Mouse (Mus musculus): Measurements from ENCODE around the gene Pwp2. TPM values are rescaled to one million over a fixed set of nuclear protein-coding genes. Genes with fewer than 3 reads are reported as not detected.
A peak's percentile ranks its signal among the peaks of the same experiment; 100 is the strongest.

Gene Pwp2
- polyA plus RNA-seq, 1 experiment from 2014 or later: 9.5 TPM

- H3K4me1 ChIP-seq (ENCODE audit: control insufficient read depth, insufficient read depth, low read length): peaks cover 12% of the 10 kb centered on the region
- H3K36me3 ChIP-seq (ENCODE audit: control insufficient read depth, insufficient read depth, low read length): peaks cover 5% of the 10 kb centered on the region; the same call in 1 of the 2 replicates
- H3K4me2 ChIP-seq: peak overlapping the region; percentile 84
- no peaks in the 10 kb centered on the region for H3K27me3 ChIP-seq (ENCODE audit: control insufficient read depth, insufficient read depth, low read length)
- no peak for ATAC-seq (replicated peaks; ENCODE audit: insufficient number of reproducible peaks, low FRiP score, low TSS enrichment)
- peak overlapping the region; percentile 79 for H3K9ac ChIP-seq (ENCODE audit: low read depth, low read length)
- H3K4me3 ChIP-seq (ENCODE audit: low read depth, low read length): peak overlapping the region; percentile 79
- no peaks in the 10 kb centered on the region for H3K9me3 ChIP-seq (replicated peaks; ENCODE audit: control insufficient read depth, low read length)
- 79% methylated on average over 11 of the region's 11 CpGs for WGBS (ENCODE audit: insufficient replicate concordance)
- peak overlapping the region; percentile 74; the same call in 1 of the 2 replicates for H3K27ac ChIP-seq (ENCODE audit: low read depth, low read length)
These were observed 16.2 kb downstream of the Pwp2 start for GRCm38 (mm10) chr10:78168792-78169191.

- Histone ChIP-seq H3K27me3 (ENCODE audit: control insufficient read depth, insufficient read depth, low read length) (no peaks in the 10 kb centered on the region), H3K9ac (ENCODE audit: low read depth, low read length) (no peak overlapping the region), H3K36me3 (ENCODE audit: control insufficient read depth, insufficient read depth, low read length) (peaks cover 5% of the 10 kb centered on the region; the same call in 1 of the 2 replicates), H3K4me1 (ENCODE audit: control insufficient read depth, insufficient read depth, low read length) (peaks cover 12% of the 10 kb centered on the region), H3K4me2 (no peak overlapping the region), H3K9me3 (replicated peaks; ENCODE audit: control insufficient read depth, low read length) (no peaks in the 10 kb centered on the region), H3K4me3 (ENCODE audit: low read depth, low read length) (no peak overlapping the region), H3K27ac (ENCODE audit: low read depth, low read length) (no peak overlapping the region)
- ATAC-seq (replicated peaks; ENCODE audit: insufficient number of reproducible peaks, low FRiP score, low TSS enrichment): no peak
These were observed 17.2 kb downstream of the Pwp2 start for GRCm38 (mm10) chr10:78167775-78168174.

GRCm38 (mm10) chr10:78167333-78167732, 17.6 kb downstream of the Pwp2 start:
- H3K9me3 ChIP-seq (replicated peaks; ENCODE audit: control insufficient read depth, low read length): no peaks in the 10 kb centered on the region
- no peak for ATAC-seq (replicated peaks; ENCODE audit: insufficient number of reproducible peaks, low FRiP score, low TSS enrichment)
- no peak overlapping the region for H3K27ac ChIP-seq (ENCODE audit: low read depth, low read length)
- H3K9ac ChIP-seq (ENCODE audit: low read depth, low read length): no peak overlapping the region
- H3K36me3 ChIP-seq (ENCODE audit: control insufficient read depth, insufficient read depth, low read length): peaks cover 5% of the 10 kb centered on the region; the same call in 1 of the 2 replicates
- no peak overlapping the region for H3K4me2 ChIP-seq
- H3K4me1 ChIP-seq (ENCODE audit: control insufficient read depth, insufficient read depth, low read length): peaks cover 12% of the 10 kb centered on the region
- H3K27me3 ChIP-seq (ENCODE audit: control insufficient read depth, insufficient read depth, low read length): no peaks in the 10 kb centered on the region
- no peak overlapping the region for H3K4me3 ChIP-seq (ENCODE audit: low read depth, low read length)
- WGBS (ENCODE audit: insufficient replicate concordance): 92% methylated on average over 7 of the region's 7 CpGs

GRCm38 (mm10) chr10:78165256-78166005, 19.5 kb downstream of the Pwp2 start:
- H3K9ac ChIP-seq (ENCODE audit: low read depth, low read length): no peak overlapping the region
- no peak overlapping the region for H3K4me2 ChIP-seq
- WGBS (ENCODE audit: insufficient replicate concordance): 90% methylated on average over 21 of the region's 21 CpGs
- no peak overlapping the region for H3K27ac ChIP-seq (ENCODE audit: low read depth, low read length)
- peaks cover 11% of the 10 kb centered on the region for H3K4me1 ChIP-seq (ENCODE audit: control insufficient read depth, insufficient read depth, low read length)
- no peak overlapping the region for H3K4me3 ChIP-seq (ENCODE audit: low read depth, low read length)
- no peak for ATAC-seq (replicated peaks; ENCODE audit: insufficient number of reproducible peaks, low FRiP score, low TSS enrichment)
- H3K27me3 ChIP-seq (ENCODE audit: control insufficient read depth, insufficient read depth, low read length): no peaks in the 10 kb centered on the region
- H3K36me3 ChIP-seq (ENCODE audit: control insufficient read depth, insufficient read depth, low read length): peaks cover 5% of the 10 kb centered on the region; the same call in 1 of the 2 replicates
- no peaks in the 10 kb centered on the region for H3K9me3 ChIP-seq (replicated peaks; ENCODE audit: control insufficient read depth, low read length)

GRCm38 (mm10) chr10:78164786-78165185, 20.2 kb downstream of the Pwp2 start:
- peaks cover 5% of the 10 kb centered on the region; the same call in 1 of the 2 replicates for H3K36me3 ChIP-seq (ENCODE audit: control insufficient read depth, insufficient read depth, low read length)
- H3K27me3 ChIP-seq (ENCODE audit: control insufficient read depth, insufficient read depth, low read length): no peaks in the 10 kb centered on the region

GRCm38 (mm10) chr10:78163923-78164322, 21.0 kb downstream of the Pwp2 start:
- no peak for ATAC-seq (replicated peaks; ENCODE audit: insufficient number of reproducible peaks, low FRiP score, low TSS enrichment)
- WGBS (ENCODE audit: insufficient replicate concordance): 28% methylated on average over 4 of the region's 4 CpGs

More at GRCm38 (mm10) chr10:78164786-78165185, 20.2 kb downstream of the Pwp2 start:
- H3K9me3 ChIP-seq (replicated peaks; ENCODE audit: control insufficient read depth, low read length): no peaks in the 10 kb centered on the region
- H3K9ac ChIP-seq (ENCODE audit: low read depth, low read length): no peak overlapping the region
- WGBS (ENCODE audit: insufficient replicate concordance): 89% methylated on average over 12 of the region's 12 CpGs
- H3K4me1 ChIP-seq (ENCODE audit: control insufficient read depth, insufficient read depth, low read length): peaks cover 7% of the 10 kb centered on the region
- H3K4me3 ChIP-seq (ENCODE audit: low read depth, low read length): no peak overlapping the region
- ATAC-seq (replicated peaks; ENCODE audit: insufficient number of reproducible peaks, low FRiP score, low TSS enrichment): no peak
- no peak overlapping the region for H3K27ac ChIP-seq (ENCODE audit: low read depth, low read length)
- H3K4me2 ChIP-seq: no peak overlapping the region

GRCm38 (mm10) chr10:78163241-78163640, 21.7 kb downstream of the Pwp2 start:
- H3K4me3 ChIP-seq (ENCODE audit: low read depth, low read length): no peak overlapping the region
- peaks cover 5% of the 10 kb centered on the region; the same call in 1 of the 2 replicates for H3K36me3 ChIP-seq (ENCODE audit: control insufficient read depth, insufficient read depth, low read length)
- no peaks in the 10 kb centered on the region for H3K9me3 ChIP-seq (replicated peaks; ENCODE audit: control insufficient read depth, low read length)
- no peak for ATAC-seq (replicated peaks; ENCODE audit: insufficient number of reproducible peaks, low FRiP score, low TSS enrichment)
- WGBS (ENCODE audit: insufficient replicate concordance): 86% methylated on average over 9 of the region's 9 CpGs
- 0 out of 2 replicates have a peak, but pooled peaks cover 7% of the 10 kb centered on the region for H3K4me1 ChIP-seq (ENCODE audit: control insufficient read depth, insufficient read depth, low read length)
- H3K27ac ChIP-seq (ENCODE audit: low read depth, low read length): no peak overlapping the region
- H3K27me3 ChIP-seq (ENCODE audit: control insufficient read depth, insufficient read depth, low read length): peaks cover under 1% of the 10 kb centered on the region; the same call in 1 of the 2 replicates
- no peak overlapping the region for H3K9ac ChIP-seq (ENCODE audit: low read depth, low read length)
- no peak overlapping the region for H3K4me2 ChIP-seq

More at GRCm38 (mm10) chr10:78163923-78164322, 21.0 kb downstream of the Pwp2 start:
- Histone ChIP-seq H3K4me2 (no peak overlapping the region), H3K27me3 (ENCODE audit: control insufficient read depth, insufficient read depth, low read length) (no peaks in the 10 kb centered on the region), H3K27ac (ENCODE audit: low read depth, low read length) (no peak overlapping the region), H3K4me3 (ENCODE audit: low read depth, low read length) (no peak overlapping the region), H3K4me1 (ENCODE audit: control insufficient read depth, insufficient read depth, low read length) (peaks cover 12% of the 10 kb centered on the region), H3K36me3 (ENCODE audit: control insufficient read depth, insufficient read depth, low read length) (peaks cover 5% of the 10 kb centered on the region; the same call in 1 of the 2 replicates), H3K9ac (ENCODE audit: low read depth, low read length) (no peak overlapping the region), H3K9me3 (replicated peaks; ENCODE audit: control insufficient read depth, low read length) (no peaks in the 10 kb centered on the region)

- no peak overlapping the region for H3K27ac ChIP-seq (ENCODE audit: low read depth, low read length)
- peaks cover 3% of the 10 kb centered on the region; the same call in 1 of the 2 replicates for H3K27me3 ChIP-seq (ENCODE audit: control insufficient read depth, insufficient read depth, low read length)
- no peak for ATAC-seq (replicated peaks; ENCODE audit: insufficient number of reproducible peaks, low FRiP score, low TSS enrichment)
- no peak overlapping the region for H3K4me2 ChIP-seq
- no peaks in the 10 kb centered on the region for H3K9me3 ChIP-seq (replicated peaks; ENCODE audit: control insufficient read depth, low read length)
- H3K36me3 ChIP-seq (ENCODE audit: control insufficient read depth, insufficient read depth, low read length): peaks cover 5% of the 10 kb centered on the region; the same call in 1 of the 2 replicates
- H3K9ac ChIP-seq (ENCODE audit: low read depth, low read length): no peak overlapping the region
- no peak overlapping the region for H3K4me3 ChIP-seq (ENCODE audit: low read depth, low read length)
- 98% methylated on average over 12 of the region's 12 CpGs for WGBS (ENCODE audit: insufficient replicate concordance)
- 0 out of 2 replicates have a peak, but pooled peaks cover 7% of the 10 kb centered on the region for H3K4me1 ChIP-seq (ENCODE audit: control insufficient read depth, insufficient read depth, low read length)
These were observed 22.3 kb downstream of the Pwp2 start for GRCm38 (mm10) chr10:78162646-78163045.
